Mouse (Mus musculus): ENCODE results near the gene Ppp6r1. TPM values are rescaled to one million over a fixed set of nuclear protein-coding genes. Genes with fewer than 3 reads are reported as not detected.
"Not testable (repeated sequence)": the region's sequence is repeated elsewhere in the genome, so short reads cannot be mapped to it uniquely, and the experiment has no call there.

Gene Ppp6r1
- total RNA-seq, 2 experiments from 2014 or later, result 73.6 to 84.3 TPM

DNA sequence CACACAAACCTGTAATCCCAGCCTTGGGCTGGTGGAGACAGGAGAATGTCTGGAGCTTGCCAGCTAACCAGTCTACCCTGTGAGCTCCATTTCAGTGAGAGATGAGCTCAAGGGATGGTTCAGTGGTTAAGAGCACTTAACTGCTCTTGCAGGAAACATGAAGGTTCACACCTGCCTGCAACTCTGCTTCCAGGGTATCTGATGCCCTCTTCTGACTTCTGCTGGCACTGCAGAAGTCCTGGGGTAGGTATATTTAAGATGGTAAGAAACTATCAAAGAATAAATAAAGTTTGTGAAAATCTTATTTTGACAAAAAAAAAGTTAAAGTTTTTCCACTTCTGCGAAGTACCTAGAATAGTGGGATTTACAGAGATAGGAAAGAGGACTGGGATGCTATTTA is 34.5 kb downstream of the Ppp6r1 start:
- ATAC-seq (replicated peaks; ENCODE audit: low FRiP score, poor library complexity, severe bottlenecking), result no peak

DNA sequence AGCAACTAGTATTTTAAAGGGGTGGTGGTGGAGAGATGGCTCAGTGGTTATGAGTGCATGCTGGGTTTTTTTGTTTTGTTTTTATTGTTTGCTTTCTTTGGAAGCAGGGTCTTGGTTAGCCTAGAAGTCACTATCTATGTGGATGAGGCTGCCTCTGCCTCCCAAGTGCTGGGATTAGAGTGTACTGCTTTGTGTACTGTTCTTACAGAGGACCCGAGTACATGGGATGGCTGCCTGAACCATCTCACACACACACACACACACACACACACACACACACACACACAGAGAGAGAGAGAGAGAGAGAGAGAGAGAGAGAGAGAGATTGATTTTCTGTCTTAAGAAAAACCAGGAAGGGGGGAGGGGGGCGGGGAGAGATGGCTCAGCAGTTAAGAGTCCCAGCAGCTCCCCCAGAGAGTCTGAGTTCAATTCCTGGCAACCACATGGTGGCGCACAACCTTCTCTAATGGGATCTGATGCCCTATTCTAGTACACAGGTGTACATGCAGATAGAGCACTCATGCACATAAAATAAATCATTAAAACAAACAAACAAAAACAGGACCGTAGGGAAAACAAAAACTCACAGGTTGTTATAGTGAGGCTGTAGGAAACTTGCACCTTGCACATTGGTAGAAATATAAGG is 35.2 kb downstream of the Ppp6r1 start:
- ATAC-seq (replicated peaks; ENCODE audit: low FRiP score, poor library complexity, severe bottlenecking), result peak; percentile 46; the same call in 1 of the 2 replicates

DNA sequence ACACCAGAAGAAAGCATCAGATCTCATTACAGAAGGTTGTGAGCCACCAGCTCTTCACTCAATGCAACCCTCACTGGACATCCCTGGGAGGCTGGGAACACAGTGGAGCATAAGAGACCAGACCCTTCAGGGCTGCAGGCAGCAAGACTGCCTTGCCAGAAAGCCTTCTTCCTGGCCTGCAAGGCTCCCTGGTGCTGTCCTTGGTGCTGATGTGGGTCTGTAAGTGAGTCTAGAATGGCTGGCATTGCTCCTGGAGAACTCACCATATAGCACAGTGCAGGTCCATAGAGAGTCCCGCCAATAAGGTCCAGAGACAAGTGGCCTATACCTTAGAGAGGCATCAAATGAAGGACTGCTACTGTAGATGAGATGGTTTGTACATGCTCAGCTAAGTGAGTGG is 38.8 kb downstream of the Ppp6r1 start:
- peak; percentile 54; the same call in 1 of the 2 replicates for ATAC-seq (replicated peaks; ENCODE audit: low FRiP score, poor library complexity, severe bottlenecking)

DNA sequence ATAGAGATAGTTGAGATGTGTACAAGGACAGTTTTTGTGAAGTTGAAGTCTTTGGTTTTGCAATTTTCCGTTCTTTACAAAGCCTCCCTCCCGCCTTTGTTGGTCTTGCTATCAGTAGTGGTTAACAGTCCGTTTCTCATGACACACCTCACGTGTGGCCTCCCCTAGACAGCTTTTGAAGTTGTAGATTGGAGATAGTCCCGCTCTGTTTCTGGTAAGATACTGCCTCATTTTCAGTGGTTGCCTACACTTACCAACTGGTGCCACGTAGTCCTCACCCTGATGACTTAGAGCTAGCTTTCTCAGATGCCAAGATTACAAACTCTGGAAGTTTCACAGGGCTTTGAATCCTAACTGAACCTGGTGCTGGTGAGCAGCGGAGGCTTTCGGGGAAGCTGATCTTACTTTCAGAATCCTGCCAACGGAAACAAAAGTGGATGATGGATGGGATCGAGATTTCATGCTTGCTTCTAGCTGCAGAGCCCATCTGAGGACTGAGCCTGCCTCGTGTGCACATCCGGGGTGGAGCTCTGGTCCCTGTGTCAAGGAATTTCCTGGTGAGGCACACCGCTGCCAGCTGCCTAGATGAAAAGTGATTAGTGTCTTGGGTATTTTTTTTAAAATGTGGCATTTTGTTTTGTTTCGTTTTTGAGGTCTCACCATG is 44.9 kb downstream of the Ppp6r1 start:
- ATAC-seq (replicated peaks; ENCODE audit: low FRiP score, poor library complexity, severe bottlenecking), result peak; percentile 75

DNA sequence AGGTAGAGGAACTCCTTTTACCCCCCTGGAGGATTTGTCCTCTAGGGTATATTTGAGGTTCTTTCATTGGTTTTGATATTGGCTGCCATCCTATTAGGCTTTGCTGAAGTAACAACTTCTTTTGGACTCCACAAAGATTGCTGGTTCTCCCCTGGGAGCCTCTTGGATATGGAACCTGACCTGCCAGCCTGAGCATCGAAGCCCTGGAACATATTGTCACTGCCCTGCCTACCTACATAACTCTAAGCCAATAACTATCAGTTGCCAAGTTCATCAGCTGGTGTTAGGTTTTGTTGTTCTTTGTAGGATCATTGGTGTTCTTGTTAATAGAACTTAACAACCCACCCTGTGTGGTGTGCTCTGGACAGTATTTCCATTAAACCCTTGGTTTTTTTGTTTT is 45.9 kb downstream of the Ppp6r1 start:
- ATAC-seq (replicated peaks; ENCODE audit: low FRiP score, poor library complexity, severe bottlenecking), result no peak

DNA sequence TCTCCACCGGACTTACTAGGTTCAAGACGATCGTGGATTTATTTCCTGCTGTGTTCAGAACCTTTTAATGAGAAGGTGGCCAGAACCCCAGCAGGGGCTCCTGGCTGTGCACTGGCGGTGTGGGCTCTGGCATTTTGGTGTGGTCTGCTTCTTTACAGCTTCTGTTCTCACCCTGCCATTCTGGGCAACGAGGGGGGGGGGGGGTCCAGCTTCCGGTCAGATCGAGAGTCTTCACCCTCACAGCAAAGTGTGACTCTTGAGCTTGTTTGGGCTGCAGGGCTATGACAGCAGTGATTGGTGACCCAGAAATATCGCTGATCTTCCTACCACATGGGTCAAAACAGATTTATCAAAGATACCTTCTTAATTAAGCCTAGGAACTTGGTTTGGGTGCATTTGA is 46.4 kb downstream of the Ppp6r1 start:
- no peak for ATAC-seq (replicated peaks; ENCODE audit: low FRiP score, poor library complexity, severe bottlenecking)

DNA sequence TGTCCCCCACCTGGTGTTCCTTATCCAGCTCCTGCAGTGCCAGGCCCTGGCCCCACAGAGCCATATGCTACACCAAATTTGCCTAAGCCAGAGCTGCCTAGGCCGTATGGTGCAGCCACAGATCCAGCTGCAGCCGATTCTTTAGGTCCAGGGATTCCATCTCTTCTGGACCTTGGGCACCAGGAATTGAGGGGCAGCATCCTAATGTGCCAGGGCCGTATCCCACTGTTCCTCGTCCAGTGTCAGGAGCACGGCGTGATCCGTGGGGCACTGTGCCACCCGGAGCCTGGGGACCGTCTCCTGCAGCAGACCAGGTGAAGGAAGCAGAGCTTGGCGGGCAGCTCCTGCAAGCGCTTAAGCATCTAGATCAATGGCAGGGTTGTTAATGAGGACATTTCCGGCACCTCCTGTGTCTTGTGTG is 46.9 kb downstream of the Ppp6r1 start:
- ATAC-seq (replicated peaks; ENCODE audit: low FRiP score, poor library complexity, severe bottlenecking), result no peak

DNA sequence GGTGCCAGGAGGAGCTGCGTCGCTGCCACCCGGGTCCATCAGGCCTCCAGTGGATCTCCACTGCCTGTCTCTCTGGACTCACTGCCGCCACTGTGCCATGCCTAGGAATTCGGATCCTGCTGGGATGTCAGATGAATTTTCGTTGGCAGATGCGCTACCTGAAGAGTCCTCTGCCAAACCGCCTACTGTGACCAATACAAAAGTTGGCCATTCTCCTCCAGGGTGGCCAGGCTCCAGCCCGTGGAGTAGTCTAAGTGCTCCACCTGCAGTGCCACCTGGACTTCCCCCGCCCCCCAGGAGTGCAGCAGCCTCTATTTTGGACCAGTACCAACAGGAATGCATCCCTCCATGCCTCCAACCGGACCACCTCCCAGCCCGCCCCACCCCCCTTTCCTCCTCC is 47.3 kb downstream of the Ppp6r1 start:
- no peak for ATAC-seq (replicated peaks; ENCODE audit: low FRiP score, poor library complexity, severe bottlenecking)

DNA sequence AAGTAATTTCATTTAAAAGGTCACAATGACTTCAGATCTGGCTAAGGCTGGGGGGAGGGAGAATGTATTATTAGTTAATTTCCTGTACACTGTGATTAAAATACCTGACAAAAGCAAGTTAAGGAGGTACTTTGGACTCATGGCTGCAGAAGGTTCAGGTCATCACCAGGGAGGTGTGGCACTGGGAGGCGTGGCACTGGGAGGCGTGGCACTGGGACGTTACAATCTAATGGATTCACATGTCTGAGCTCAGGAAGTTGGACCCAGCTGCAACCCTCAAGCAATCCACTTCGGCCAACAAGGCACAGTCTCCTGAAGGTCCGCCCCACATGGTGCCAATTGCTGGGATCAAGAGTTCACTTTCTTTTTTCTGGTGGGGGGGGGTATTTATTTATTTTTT is 50.8 kb downstream of the Ppp6r1 start:
- ATAC-seq (replicated peaks; ENCODE audit: low FRiP score, poor library complexity, severe bottlenecking), result 0 out of 2 replicates have a peak, but pooled peaks have one; percentile 54

DNA sequence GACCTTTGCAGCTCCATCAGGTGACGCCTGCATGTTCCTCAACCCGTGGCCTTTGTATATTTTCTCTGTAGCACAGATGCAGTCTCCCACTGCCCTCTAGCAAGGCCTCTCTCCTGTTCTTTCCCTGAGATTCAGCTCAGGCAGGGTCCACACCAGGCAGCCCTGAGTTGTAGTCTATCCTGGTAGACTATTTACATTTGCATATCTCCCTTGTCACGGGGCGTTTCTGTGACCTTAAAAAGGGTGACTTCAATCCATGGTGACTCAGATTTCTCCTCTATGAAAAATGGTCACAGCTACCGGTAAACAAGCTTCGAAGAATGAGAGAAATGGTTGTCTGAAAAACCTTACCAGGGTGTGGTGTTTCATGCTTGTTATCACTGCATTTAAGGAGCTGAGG is 54.9 kb downstream of the Ppp6r1 start, which contains the start of gene Ptprh:
Gene Ptprh (minus strand): TSS at position 169 of the 400 bp plus-strand sequence.
- no peak for ATAC-seq (replicated peaks; ENCODE audit: low FRiP score, poor library complexity, severe bottlenecking)

DNA sequence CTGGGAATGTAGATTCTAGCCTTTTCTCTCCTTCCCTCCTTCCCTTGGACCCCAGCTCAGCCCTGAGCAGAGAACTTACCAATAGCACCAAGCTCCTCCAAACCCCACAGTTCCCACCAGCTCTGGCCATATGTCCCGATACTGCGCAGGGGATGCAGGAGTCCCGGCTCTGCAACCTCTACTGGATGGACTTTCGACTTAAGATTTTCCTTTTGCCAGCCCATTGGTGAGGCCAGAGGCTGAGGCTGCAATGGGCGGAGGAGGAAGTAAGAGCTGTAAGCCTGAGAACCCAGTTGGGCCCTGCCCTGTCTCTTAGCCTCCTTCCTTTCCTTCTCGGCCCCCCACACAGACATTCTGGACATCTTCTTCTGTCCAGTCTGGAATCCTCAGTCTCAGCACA is 55.9 kb downstream of the Ppp6r1 start:
- ATAC-seq (replicated peaks; ENCODE audit: low FRiP score, poor library complexity, severe bottlenecking), result no peak

DNA sequence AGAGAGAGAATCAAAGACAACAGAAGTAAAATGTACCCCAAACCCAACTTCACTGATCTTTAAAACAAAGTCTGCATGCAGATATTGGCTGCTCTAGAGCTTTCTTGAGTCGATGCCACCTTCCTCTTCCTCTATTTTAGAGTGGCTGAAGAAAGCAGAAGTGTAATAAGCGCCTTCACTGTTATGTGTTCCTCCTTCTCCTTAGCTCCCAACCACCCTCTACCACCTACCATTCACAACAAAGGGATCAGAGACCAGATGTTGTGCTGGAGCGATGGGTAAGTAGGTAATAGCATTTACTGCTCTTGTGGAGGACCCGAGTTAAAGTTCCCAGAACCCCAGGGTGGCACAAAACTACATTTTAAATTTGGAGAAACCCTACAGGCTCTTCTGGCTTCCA is 61.8 kb downstream of the Ppp6r1 start:
- not testable (repeated sequence) for ATAC-seq (replicated peaks; ENCODE audit: low FRiP score, poor library complexity, severe bottlenecking)

Other genes with a start within 250 kb of the Ppp6r1 start
- 0.72 and 1.3 TPM in 2 replicates for gene Rdh13, start 213.4 kb downstream of the Ppp6r1 start, total RNA-seq (2015; ENCODE audit: low replicate concordance)
- gene Rdh13, start 213.4 kb downstream of the Ppp6r1 start, total RNA-seq (2017; ENCODE audit: low replicate concordance), result 0.45 and 1.5 TPM in 2 replicates
- 2.9 and 6.1 TPM in 2 replicates for gene Eps8l1, start 198.3 kb downstream of the Ppp6r1 start, total RNA-seq (2015; ENCODE audit: low replicate concordance)
- 6.2 and 11.2 TPM in 2 replicates for gene Eps8l1, start 198.3 kb downstream of the Ppp6r1 start, total RNA-seq (2017; ENCODE audit: low replicate concordance)
- gene Ppp1r12c, start 157.3 kb downstream of the Ppp6r1 start, total RNA-seq (2015; ENCODE audit: low replicate concordance), result 73.9 and 133 TPM in 2 replicates
- 123 and 130 TPM in 2 replicates for gene Ppp1r12c, start 157.3 kb downstream of the Ppp6r1 start, total RNA-seq (2017; ENCODE audit: low replicate concordance)
- 1.4 TPM in 1 of 2 replicates, not detected in the other for gene Tnnt1, start 142.6 kb downstream of the Ppp6r1 start, total RNA-seq (2015; ENCODE audit: low replicate concordance)
- 3.9 TPM in 1 of 2 replicates, not detected in the other for gene Tnnt1, start 142.6 kb downstream of the Ppp6r1 start, total RNA-seq (2017; ENCODE audit: low replicate concordance)
- gene Tnni3, start 134.8 kb downstream of the Ppp6r1 start, total RNA-seq (2015; ENCODE audit: low replicate concordance), result not detected in 2 replicates
- gene Tnni3, start 134.8 kb downstream of the Ppp6r1 start, total RNA-seq (2017; ENCODE audit: low replicate concordance), result not detected in 2 replicates
- not detected in 2 replicates for gene Dnaaf3, start 126.6 kb downstream of the Ppp6r1 start, total RNA-seq (2015; ENCODE audit: low replicate concordance)
- gene Dnaaf3, start 126.6 kb downstream of the Ppp6r1 start, total RNA-seq (2017; ENCODE audit: low replicate concordance), result 0.64 TPM in 1 of 2 replicates, not detected in the other
- gene Syt5, start 111.5 kb downstream of the Ppp6r1 start, total RNA-seq (2015; ENCODE audit: low replicate concordance), result not detected in 2 replicates
- gene Syt5, start 111.5 kb downstream of the Ppp6r1 start, total RNA-seq (2017; ENCODE audit: low replicate concordance), result not detected in 2 replicates
- gene Ptprh, start 55.0 kb downstream of the Ppp6r1 start, total RNA-seq (2015; ENCODE audit: low replicate concordance), result not detected in 2 replicates
- not detected in 2 replicates for gene Ptprh, start 55.0 kb downstream of the Ppp6r1 start, total RNA-seq (2017; ENCODE audit: low replicate concordance)
- gene Tmem86b, start 27.6 kb downstream of the Ppp6r1 start, total RNA-seq (2015; ENCODE audit: low replicate concordance), result 72.1 and 91.0 TPM in 2 replicates
- 37.6 and 45.8 TPM in 2 replicates for gene Tmem86b, start 27.6 kb downstream of the Ppp6r1 start, total RNA-seq (2017; ENCODE audit: low replicate concordance)
- gene Hspbp1, start 26.0 kb upstream of the Ppp6r1 start, total RNA-seq (2015; ENCODE audit: low replicate concordance), result 4.0 and 32.3 TPM in 2 replicates
- 2.8 and 3.2 TPM in 2 replicates for gene Hspbp1, start 26.0 kb upstream of the Ppp6r1 start, total RNA-seq (2017; ENCODE audit: low replicate concordance)
- gene Brsk1, start 31.6 kb upstream of the Ppp6r1 start, total RNA-seq (2015; ENCODE audit: low replicate concordance), result not detected in 2 replicates
- gene Brsk1, start 31.6 kb upstream of the Ppp6r1 start, total RNA-seq (2017; ENCODE audit: low replicate concordance), result not detected in 2 replicates
- 1.4 TPM in 1 of 2 replicates, not detected in the other for gene Tmem150b, start 66.2 kb upstream of the Ppp6r1 start, total RNA-seq (2015; ENCODE audit: low replicate concordance)
- 0.68 TPM in 1 of 2 replicates, not detected in the other for gene Tmem150b, start 66.2 kb upstream of the Ppp6r1 start, total RNA-seq (2017; ENCODE audit: low replicate concordance)
- 24.9 and 33.1 TPM in 2 replicates for gene Kmt5c, start 81.1 kb upstream of the Ppp6r1 start, total RNA-seq (2015; ENCODE audit: low replicate concordance)
- 59.4 and 64.2 TPM in 2 replicates for gene Kmt5c, start 81.1 kb upstream of the Ppp6r1 start, total RNA-seq (2017; ENCODE audit: low replicate concordance)
- gene Cox6b2, start 94.1 kb upstream of the Ppp6r1 start, total RNA-seq (2015; ENCODE audit: low replicate concordance), result 54.1 and 81.8 TPM in 2 replicates
- 49.8 and 94.9 TPM in 2 replicates for gene Cox6b2, start 94.1 kb upstream of the Ppp6r1 start, total RNA-seq (2017; ENCODE audit: low replicate concordance)
- gene Fam71e2, start 112.3 kb upstream of the Ppp6r1 start, total RNA-seq (2015; ENCODE audit: low replicate concordance), result not detected in 2 replicates
- not detected in 2 replicates for gene Fam71e2, start 112.3 kb upstream of the Ppp6r1 start, total RNA-seq (2017; ENCODE audit: low replicate concordance)
- not detected in 2 replicates for gene Il11, start 123.8 kb upstream of the Ppp6r1 start, total RNA-seq (2015; ENCODE audit: low replicate concordance)
- not detected in 2 replicates for gene Il11, start 123.8 kb upstream of the Ppp6r1 start, total RNA-seq (2017; ENCODE audit: low replicate concordance)
- not detected in 2 replicates for gene Tmem190, start 123.9 kb upstream of the Ppp6r1 start, total RNA-seq (2015; ENCODE audit: low replicate concordance)
- not detected in 2 replicates for gene Tmem190, start 123.9 kb upstream of the Ppp6r1 start, total RNA-seq (2017; ENCODE audit: low replicate concordance)
- gene Tmem238, start 130.6 kb upstream of the Ppp6r1 start, total RNA-seq (2015; ENCODE audit: low replicate concordance), result 2.9 TPM in 1 of 2 replicates, not detected in the other
- 0.90 and 0.98 TPM in 2 replicates for gene Tmem238, start 130.6 kb upstream of the Ppp6r1 start, total RNA-seq (2017; ENCODE audit: low replicate concordance)
- gene Rpl28, start 133.9 kb upstream of the Ppp6r1 start, total RNA-seq (2015; ENCODE audit: low replicate concordance), result 603 and 642 TPM in 2 replicates
- gene Rpl28, start 133.9 kb upstream of the Ppp6r1 start, total RNA-seq (2017; ENCODE audit: low replicate concordance), result 83.6 and 269 TPM in 2 replicates
- gene Ube2s, start 153.6 kb upstream of the Ppp6r1 start, total RNA-seq (2015; ENCODE audit: low replicate concordance), result 686 and 831 TPM in 2 replicates
- gene Ube2s, start 153.6 kb upstream of the Ppp6r1 start, total RNA-seq (2017; ENCODE audit: low replicate concordance), result 310 and 437 TPM in 2 replicates
- not detected in 2 replicates for gene Shisa7, start 185.7 kb upstream of the Ppp6r1 start, total RNA-seq (2015; ENCODE audit: low replicate concordance)
- gene Shisa7, start 185.7 kb upstream of the Ppp6r1 start, total RNA-seq (2017; ENCODE audit: low replicate concordance), result not detected in 2 replicates
- gene Isoc2b, start 211.2 kb upstream of the Ppp6r1 start, total RNA-seq (2015; ENCODE audit: low replicate concordance), result not detected in 2 replicates
- 1.5 TPM in 1 of 2 replicates, not detected in the other for gene Isoc2b, start 211.2 kb upstream of the Ppp6r1 start, total RNA-seq (2017; ENCODE audit: low replicate concordance)
- gene Isoc2a, start 218.1 kb upstream of the Ppp6r1 start, total RNA-seq (2015; ENCODE audit: low replicate concordance), result 2.2 TPM in 1 of 2 replicates, not detected in the other
- 0.26 and 1.8 TPM in 2 replicates for gene Isoc2a, start 218.1 kb upstream of the Ppp6r1 start, total RNA-seq (2017; ENCODE audit: low replicate concordance)
- not detected in 2 replicates for gene Gm36210, start 247.5 kb upstream of the Ppp6r1 start, total RNA-seq (2015; ENCODE audit: low replicate concordance)
- gene Gm36210, start 247.5 kb upstream of the Ppp6r1 start, total RNA-seq (2017; ENCODE audit: low replicate concordance), result not detected in 2 replicates

Data from erythroid progenitor cell, adult 5-6 weeks (primary cell).